Comparison of ENCODE assay signal across 8 mouse cellular contexts in genomic region chr1:171074283-171074682, GRCm38 (mm10). TPM values are rescaled to one million over a fixed set of nuclear protein-coding genes. Genes with fewer than 3 reads are reported as not detected.
DNase-seq lines count a peak whose midpoint lies in the region; ATAC-seq lines count a peak whose summit lies in the region.
"Not testable (repeated sequence)": the region's sequence is repeated elsewhere in the genome, so short reads cannot be mapped to it uniquely, and the experiment has no call there.
"Had no signal": no experiment of that assay in that cellular context is flagged by ENCODE, and none has a peak within 500 bp of the region (broad histone marks: within the 10 kb centered on the region; RNA-seq: fewer than 3 reads in every experiment).

No protein-coding gene starts in this region.

- peak; percentile 92 for DNase-seq in R1 (ENCODE audit: low read depth, low spot score)
- peak; percentile 47 for DNase-seq in embryo, embryonic 11.5 days (ENCODE audit: low read depth, low spot score)
- peak; percentile 57 to 77 for DNase-seq in heart, adult 18-20 months
- peak; percentile 76 for DNase-seq in intestine, embryonic 14.5 days (ENCODE audit: low spot score)
- peak; percentile 78 for DNase-seq in liver, embryonic 11.5 days (ENCODE audit: low spot score)
- peak; percentile 18 for DNase-seq in right cerebral cortex, adult 18-20 months

- H3K9ac ChIP-seq in intestine, embryonic 14.5 days (ENCODE audit: low read length); liver, embryonic 11.5 days (ENCODE audit: low read depth, low read length): not testable (repeated sequence)

- peak; percentile 41 for ATAC-seq in intestine, embryonic 14.5 days (replicated peaks; ENCODE audit: low FRiP score, low TSS enrichment, low read depth)
- peak; percentile 69 for ATAC-seq in liver, embryonic 11.5 days (replicated peaks; ENCODE audit: low FRiP score)

- H3K4me1 ChIP-seq in intestine, embryonic 14.5 days (replicated peaks; ENCODE audit: control insufficient read depth, insufficient read depth, low read length); liver, embryonic 11.5 days (replicated peaks; ENCODE audit: control insufficient read depth, insufficient read depth, low read length); megakaryocyte, embryonic 14.5 days: not testable (repeated sequence)

- H3K36me3 ChIP-seq in intestine, embryonic 14.5 days (ENCODE audit: control insufficient read depth, insufficient read depth, low read length); liver, embryonic 11.5 days (ENCODE audit: control insufficient read depth, insufficient read depth, low read length); megakaryocyte, embryonic 14.5 days (replicated peaks; ENCODE audit: low read length): not testable (repeated sequence)

- not testable (repeated sequence) for H3K4me3 ChIP-seq in intestine, embryonic 14.5 days (ENCODE audit: low read depth, low read length); liver, embryonic 11.5 days (ENCODE audit: low read depth, low read length)
- peak overlapping the region; percentile 7 for H3K4me3 ChIP-seq in megakaryocyte, embryonic 14.5 days (replicated peaks)

- peaks cover 34% of the 10 kb centered on the region for H3K27me3 ChIP-seq in intestine, embryonic 14.5 days (replicated peaks; ENCODE audit: control insufficient read depth, insufficient read depth, low read length)
- H3K27me3 ChIP-seq in liver, embryonic 11.5 days (replicated peaks; ENCODE audit: control insufficient read depth, insufficient read depth, low read length), result peaks cover 29% of the 10 kb centered on the region
- not testable (repeated sequence) for H3K27me3 ChIP-seq in megakaryocyte, embryonic 14.5 days (replicated peaks)

- not testable (repeated sequence) for H3K27ac ChIP-seq in intestine, embryonic 14.5 days (ENCODE audit: low read depth); liver, embryonic 11.5 days (ENCODE audit: low read depth, low read length)

- 21% methylated on average over 4 of the region's 10 CpGs for WGBS in intestine, embryonic 14.5 days
- WGBS in liver, embryonic 11.5 days, result 8% methylated on average over 4 of the region's 10 CpGs

- H3K4me2 ChIP-seq in intestine, embryonic 14.5 days (ENCODE audit: low read length); liver, embryonic 11.5 days: not testable (repeated sequence)

- H3K9me3 ChIP-seq in intestine, embryonic 14.5 days (ENCODE audit: control insufficient read depth, low read length); liver, embryonic 11.5 days (ENCODE audit: control insufficient read depth, low read length): not testable (repeated sequence)
- H3K9me3 ChIP-seq in megakaryocyte, embryonic 14.5 days, result peaks cover 10% of the 10 kb centered on the region

RNA-seq across cellular contexts. Expression of gene Fcgr3, which starts 9.5 kb away (rescaled TPM):
- total RNA-seq in heart, adult 18-20 months (2021), result 10 to 100 TPM; 12.7 to 12.9 TPM
- 10.7 and 12.7 TPM in 2 replicates for polyA plus RNA-seq in intestine, embryonic 14.5 days (2014; fragmentation: Nextera tagmentation; extraction: Ambion mirVana)
- polyA plus RNA-seq in liver, embryonic 11.5 days (2014; fragmentation: Nextera tagmentation; extraction: Ambion mirVana), result 28.7 and 29.8 TPM in 2 replicates
- 9.2 TPM in 1 of 2 replicates, not detected in the other for polyA plus RNA-seq in megakaryocyte, embryonic 14.5 days (2012; ENCODE audit: insufficient read depth, low replicate concordance)

RNA-seq across cellular contexts. Expression of gene Cfap126, which starts 39.4 kb away (rescaled TPM):
- total RNA-seq in heart, adult 18-20 months (2021), result 1 to 10 TPM in 1 of 2 experiments, under 1 TPM in 1; 0.60 to 1.4 TPM
- 1.5 and 2.1 TPM in 2 replicates for polyA plus RNA-seq in intestine, embryonic 14.5 days (2014; fragmentation: Nextera tagmentation; extraction: Ambion mirVana)
- 1.4 and 2.2 TPM in 2 replicates for polyA plus RNA-seq in liver, embryonic 11.5 days (2014; fragmentation: Nextera tagmentation; extraction: Ambion mirVana)
- polyA plus RNA-seq in megakaryocyte, embryonic 14.5 days (2012; ENCODE audit: insufficient read depth, low replicate concordance), result not detected in 2 replicates

RNA-seq across cellular contexts. Expression of gene Fcgr4, which starts 55.6 kb away (rescaled TPM):
- total RNA-seq in heart, adult 18-20 months (2021), result under 1 TPM; 0.35 to 0.59 TPM
- polyA plus RNA-seq in intestine, embryonic 14.5 days (2014; fragmentation: Nextera tagmentation; extraction: Ambion mirVana), result 1.0 and 1.1 TPM in 2 replicates
- 1.5 and 2.4 TPM in 2 replicates for polyA plus RNA-seq in liver, embryonic 11.5 days (2014; fragmentation: Nextera tagmentation; extraction: Ambion mirVana)
- polyA plus RNA-seq in megakaryocyte, embryonic 14.5 days (2012; ENCODE audit: insufficient read depth, low replicate concordance), result 0.07 TPM in 1 of 2 replicates, not detected in the other
- total RNA-seq: layer of hippocampus, postnatal 10 days had no signal

Comparison
In these comparisons a context has a peak if more than half of its experiments do, and no peak if none do; other contexts are left out.
1. DNase-seq: peak in every context shown above with its lines; median percentile 92 in R1; 78 in liver, embryonic 11.5 days; 76 in intestine, embryonic 14.5 days; 67 in heart, adult 18-20 months; 47 in embryo, embryonic 11.5 days; 18 in right cerebral cortex, adult 18-20 months.